Mouse (Mus musculus) myocyte (in vitro differentiated cells): ENCODE data around the gene Fam20b. TPM values are rescaled to one million over a fixed set of nuclear protein-coding genes. Genes with fewer than 3 reads are reported as not detected.
"Not testable (repeated sequence)": the region's sequence is repeated elsewhere in the genome, so short reads cannot be mapped to it uniquely, and the experiment has no call there.

Source experiments
- H3K27me3 ChIP-seq: one replicate; pipeline ENCODE4 v1.6.1; 2011; ENCODE audit not compliant: control insufficient read depth, insufficient read depth, insufficient read length
- H3K36me3 ChIP-seq: one replicate; pipeline ENCODE4 v1.6.1; 2011; ENCODE audit not compliant: control insufficient read depth, insufficient read depth
- H3K4me2 ChIP-seq: one replicate; pipeline ENCODE4 v1.6.1; 2011; ENCODE audit warnings: low read depth, control low read depth
- H3K4me3 ChIP-seq: one replicate; pipeline ENCODE4 v1.5.1; 2011; ENCODE audit warnings: mild to moderate bottlenecking, control low read depth, moderate library complexity
- H3K79me2 ChIP-seq: one replicate; pipeline ENCODE4 v1.6.1; 2011; ENCODE audit not compliant: control insufficient read depth, insufficient read depth
- H3ac ChIP-seq: one replicate; pipeline ENCODE4 v1.6.1; 2011; ENCODE audit not compliant: control insufficient read depth, insufficient read length
- CEBPB ChIP-seq: IDR thresholded peaks from 2 replicates; pipeline ENCODE4 v1.6.1; 2011; ENCODE audit warnings: mild to moderate bottlenecking, moderate library complexity; ENCODE audit not compliant: poor library complexity, insufficient read depth, severe bottlenecking
- E2F4 ChIP-seq: IDR thresholded peaks from one replicate; pipeline ENCODE4 v1.6.1; 2011; ENCODE audit warnings: mild to moderate bottlenecking, control low read depth, moderate library complexity; ENCODE audit not compliant: insufficient read depth
- MAX ChIP-seq: IDR thresholded peaks from one replicate; pipeline ENCODE4 v1.6.1; 2011; ENCODE audit warnings: low read depth, mild to moderate bottlenecking, control low read depth
- MYOD1 ChIP-seq, 3 experiments: IDR thresholded peaks; one replicate each; pipeline ENCODE4 v1.6.1; 2011; ENCODE audit warnings: control low read depth in 2 of 3, low read depth in 2 of 3, mild to moderate bottlenecking in 2 of 3, moderate library complexity in 1 of 3; ENCODE audit not compliant: insufficient read length in 2 of 3, control insufficient read depth in 1 of 3
- MYOG ChIP-seq, 3 experiments: IDR thresholded peaks; one replicate each; pipeline ENCODE4 v1.6.1; 2011; ENCODE audit warnings: control low read depth in 2 of 3, low read depth in 2 of 3, mild to moderate bottlenecking in 2 of 3; ENCODE audit not compliant: insufficient read length in 2 of 3, control insufficient read depth in 1 of 3, insufficient read depth in 1 of 3
- POLR2A ChIP-seq: IDR thresholded peaks from one replicate; pipeline ENCODE4 v1.6.1; 2011; ENCODE audit warnings: low read depth, mild to moderate bottlenecking, control low read depth, moderate library complexity; ENCODE audit not compliant: insufficient read length
- POLR2AphosphoS2 ChIP-seq: IDR thresholded peaks from one replicate; pipeline ENCODE4 v1.6.1; 2011; ENCODE audit warnings: low read depth, control low read depth; ENCODE audit not compliant: insufficient read length
- REST ChIP-seq: IDR thresholded peaks from one replicate; pipeline ENCODE4 v1.6.1; 2011; ENCODE audit warnings: mild to moderate bottlenecking, control low read depth, moderate library complexity; ENCODE audit not compliant: insufficient read depth, insufficient read length
- SRF ChIP-seq: IDR thresholded peaks from one replicate; pipeline ENCODE4 v1.6.1; 2011; ENCODE audit warnings: low read depth; ENCODE audit not compliant: control insufficient read depth, insufficient read length
- TCF12 ChIP-seq: IDR thresholded peaks from one replicate; pipeline ENCODE4 v1.6.1; 2011; ENCODE audit warnings: mild to moderate bottlenecking, control low read depth; ENCODE audit not compliant: poor library complexity, insufficient read depth, severe bottlenecking
- TCF3 ChIP-seq: IDR thresholded peaks from one replicate; pipeline ENCODE4 v1.6.1; 2011; ENCODE audit warnings: low read depth, control low read depth; ENCODE audit not compliant: insufficient read length
- USF1 ChIP-seq: IDR thresholded peaks from one replicate; pipeline ENCODE4 v1.6.1; 2011; ENCODE audit warnings: low read depth, mild to moderate bottlenecking, control low read depth, moderate library complexity
- polyA plus RNA-seq: library from polyadenylated mRNA; unstranded; fragments of >200 nt; fragmentation: generic; extraction: Trizol; gene quantifications from one replicate; pipeline ENCODE4 v1.2.1, GENCODE M21; 2012; ENCODE audit warnings: missing spikeins

Gene Fam20b
- polyA plus RNA-seq, 1 experiment, result 22.9 TPM

DNA sequence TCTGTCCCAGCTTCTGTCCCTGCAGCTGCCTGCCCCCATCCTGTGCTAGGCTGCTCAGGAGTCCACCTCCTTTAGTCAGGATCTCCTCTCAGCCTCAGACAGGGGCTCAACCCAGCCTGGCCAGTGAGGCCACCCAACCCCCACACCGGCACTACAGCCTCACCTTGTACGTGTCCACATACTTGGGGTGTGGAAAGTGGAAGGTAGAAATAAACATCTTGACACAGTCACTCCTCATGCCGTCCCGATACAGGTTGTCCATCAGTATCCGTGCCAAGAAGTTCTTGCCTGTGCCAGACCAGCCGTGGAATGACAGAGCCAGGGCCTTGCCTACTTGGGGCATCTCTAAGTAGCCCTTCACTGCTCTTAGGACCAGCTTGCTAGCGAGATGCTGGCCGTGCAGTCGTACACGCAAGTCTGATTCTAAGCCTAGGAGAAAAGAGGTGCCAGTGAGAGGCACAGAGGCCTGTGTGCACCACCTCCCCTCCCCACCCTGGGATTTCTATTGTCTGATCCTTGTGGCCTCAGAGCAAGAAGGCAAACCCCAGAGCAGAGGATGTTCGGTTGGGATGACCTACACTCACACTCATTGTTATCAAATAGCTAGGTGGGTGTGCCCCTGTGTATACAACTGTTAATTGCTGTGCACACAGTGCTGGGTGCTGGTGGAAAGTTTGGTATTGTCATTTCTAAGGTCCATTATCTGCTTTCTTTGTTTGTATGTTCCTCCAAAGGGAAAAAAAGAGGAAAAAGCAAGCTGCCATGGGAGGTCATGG lies 49.5 kb downstream of the Fam20b start:
- Histone ChIP-seq H3K4me2 (peak overlapping the region; percentile 5), H3ac (no peak overlapping the region), H3K4me3 (no peak overlapping the region), H3K27me3 (no peaks in the 10 kb centered on the region), H3K36me3 (peaks cover 16% of the 10 kb centered on the region), H3K79me2 (peaks cover 9% of the 10 kb centered on the region)
- TF ChIP-seq TCF12 (no peak), USF1 (no peak), MYOD1 (IDR thresholded peaks at IDR 0.05; ENCODE audit: control insufficient read depth in 1 of 3, insufficient read length in 2 of 3, low read depth in 2 of 3) (no peak), CEBPB (no peak), POLR2A (no peak), E2F4 (no peak), POLR2AphosphoS2 (no peak), SRF (no peak), TCF3 (no peak), MYOG (IDR thresholded peaks at IDR 0.05; ENCODE audit: control insufficient read depth in 1 of 3, insufficient read depth in 1 of 3, insufficient read length in 2 of 3, low read depth in 2 of 3) (no peak), REST (no peak), MAX (no peak)

DNA sequence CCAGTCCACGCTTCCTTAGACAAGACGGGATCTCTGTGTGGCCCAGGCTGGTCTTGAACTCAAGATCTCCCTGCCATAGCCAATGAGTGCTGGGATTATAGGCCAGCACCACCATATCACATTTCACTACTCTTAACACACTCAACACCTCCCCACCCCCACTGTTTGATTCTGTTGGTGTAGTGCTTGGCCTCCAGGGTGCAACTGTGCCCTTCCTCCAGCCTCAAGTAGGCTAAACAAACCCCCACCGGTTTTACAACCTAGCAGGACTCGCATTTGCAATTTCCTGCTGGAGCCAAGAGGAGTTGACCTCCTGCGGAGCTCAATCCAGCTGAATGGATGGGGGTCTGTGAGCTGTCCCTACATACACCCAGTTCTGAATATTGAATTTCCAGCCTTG lies 50.3 kb downstream of the Fam20b start:
- Histone ChIP-seq H3K27me3 (no peaks in the 10 kb centered on the region), H3K4me3 (no peak overlapping the region), H3K4me2 (peak overlapping the region; percentile 6), H3K36me3 (peaks cover 16% of the 10 kb centered on the region), H3ac (no peak overlapping the region), H3K79me2 (peaks cover 9% of the 10 kb centered on the region)
- TF ChIP-seq TCF12 (no peak), SRF (no peak), E2F4 (no peak), USF1 (no peak), TCF3 (no peak), POLR2A (no peak), REST (no peak), POLR2AphosphoS2 (no peak), MYOG (IDR thresholded peaks at IDR 0.05; ENCODE audit: control insufficient read depth in 1 of 3, insufficient read depth in 1 of 3, insufficient read length in 2 of 3, low read depth in 2 of 3) (no peak), CEBPB (no peak)

DNA sequence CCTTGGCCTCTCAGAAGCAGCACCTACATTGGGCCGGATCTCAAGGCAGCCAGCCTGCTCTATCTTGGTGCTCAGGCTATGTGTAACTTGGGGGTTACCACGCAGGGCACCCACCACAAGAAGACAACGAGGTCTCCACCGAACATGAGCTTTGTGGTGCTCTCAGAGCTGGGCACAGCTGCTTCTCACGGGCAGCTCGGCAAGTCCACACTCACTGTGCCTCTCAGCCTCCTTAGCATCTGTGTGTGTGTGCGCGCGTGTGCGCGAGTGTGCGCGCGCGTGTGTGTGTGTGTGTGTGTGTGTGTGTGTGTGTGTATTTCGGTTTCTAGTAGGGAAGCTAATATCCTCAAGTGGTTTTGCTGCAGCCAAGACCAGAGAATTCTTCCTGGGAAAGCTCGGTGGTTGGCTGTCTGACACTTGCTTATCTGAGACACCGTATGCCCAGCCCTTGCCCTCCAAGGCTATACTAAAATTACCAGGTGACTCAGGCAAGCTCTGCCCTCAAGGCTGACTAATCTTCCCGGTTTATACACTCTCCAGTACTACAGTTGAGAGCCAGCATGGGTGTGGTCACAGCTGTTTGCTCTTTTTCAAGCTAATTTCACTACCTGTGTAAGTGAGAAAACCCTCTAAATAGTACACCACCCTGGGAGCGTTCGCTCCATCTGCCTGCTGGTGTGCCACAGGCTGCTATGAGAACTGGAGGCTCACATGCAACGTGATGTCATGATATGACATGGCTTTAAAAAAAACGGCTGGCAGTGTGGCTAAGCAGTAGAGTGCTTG lies 51.6 kb downstream of the Fam20b start:
- H3K4me3 ChIP-seq, result no peak overlapping the region
- peaks cover 9% of the 10 kb centered on the region for H3K79me2 ChIP-seq
- H3K4me2 ChIP-seq, result peak overlapping the region; percentile 67
- no peak overlapping the region for H3ac ChIP-seq
- H3K36me3 ChIP-seq, result peaks cover 16% of the 10 kb centered on the region
- TF ChIP-seq TCF12 (peak; percentile 49), MYOD1 (IDR thresholded peaks at IDR 0.05; ENCODE audit: control insufficient read depth in 1 of 3, insufficient read length in 2 of 3, low read depth in 2 of 3) (peak; percentile 29 to 75 (median 38)), CEBPB (no peak), MYOG (IDR thresholded peaks at IDR 0.05; ENCODE audit: control insufficient read depth in 1 of 3, insufficient read depth in 1 of 3, insufficient read length in 2 of 3, low read depth in 2 of 3) (peak; percentile 63 to 82 (median 67)), POLR2A (no peak)
- no peaks in the 10 kb centered on the region for H3K27me3 ChIP-seq

DNA sequence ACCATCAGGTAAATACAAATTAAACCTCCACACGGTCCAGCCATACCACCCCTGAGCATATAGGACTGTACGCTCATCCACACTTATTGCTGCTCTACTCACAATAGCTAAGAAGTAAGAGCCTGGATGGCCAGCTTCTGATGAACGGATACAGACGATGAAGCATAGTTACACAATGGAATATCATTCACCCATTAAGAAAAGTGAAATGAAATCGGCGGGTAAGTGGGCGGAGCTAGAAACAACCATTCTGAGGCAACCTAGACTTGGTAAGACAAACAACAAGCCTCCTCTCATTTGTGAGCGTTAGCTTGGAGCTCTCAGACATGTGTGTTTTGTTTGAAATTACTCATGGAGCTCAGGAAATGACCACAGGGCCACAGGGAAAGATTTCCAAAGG lies 53.1 kb downstream of the Fam20b start:
- Histone ChIP-seq H3K4me3 (no peak overlapping the region), H3ac (no peak overlapping the region), H3K27me3 (no peaks in the 10 kb centered on the region), H3K4me2 (no peak overlapping the region), H3K36me3 (peaks cover 12% of the 10 kb centered on the region), H3K79me2 (peaks cover 9% of the 10 kb centered on the region)
- TF ChIP-seq E2F4 (no peak), REST (no peak), MAX (no peak), POLR2A (no peak), TCF3 (no peak), USF1 (no peak), MYOG (IDR thresholded peaks at IDR 0.05; ENCODE audit: control insufficient read depth in 1 of 3, insufficient read depth in 1 of 3, insufficient read length in 2 of 3, low read depth in 2 of 3) (no peak), POLR2AphosphoS2 (no peak), MYOD1 (IDR thresholded peaks at IDR 0.05; ENCODE audit: control insufficient read depth in 1 of 3, insufficient read length in 2 of 3, low read depth in 2 of 3) (no peak), SRF (no peak), TCF12 (no peak), CEBPB (no peak)

DNA sequence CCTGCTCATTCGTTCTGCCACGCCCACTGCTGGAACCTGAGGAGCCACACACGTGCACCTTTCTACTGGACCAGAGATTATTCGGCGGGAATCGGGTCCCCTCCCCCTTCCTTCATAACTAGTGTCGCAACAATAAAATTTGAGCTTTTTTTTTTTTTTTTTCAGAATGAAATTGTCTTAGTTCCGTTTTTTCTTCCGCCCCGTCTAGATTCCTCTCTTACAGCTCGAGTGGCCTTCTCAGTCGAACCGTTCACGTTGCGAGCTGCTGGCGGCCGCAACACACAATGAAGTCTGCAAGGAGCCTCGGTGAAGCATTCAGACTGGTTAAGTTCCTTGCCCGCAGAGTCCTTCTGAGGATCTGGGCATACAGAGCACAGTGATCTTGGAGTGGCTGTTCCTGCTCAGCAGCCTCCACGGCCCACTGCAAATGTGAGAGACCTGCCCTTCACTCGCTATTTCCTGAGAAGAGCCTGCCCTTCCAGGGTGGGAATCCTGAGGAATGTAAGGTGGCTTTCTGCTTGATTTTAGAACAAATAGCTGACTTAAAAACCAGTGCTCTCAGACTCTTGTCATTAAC lies 58.1 kb downstream of the Fam20b start:
- H3K79me2 ChIP-seq, H3K4me3 ChIP-seq, H3K27me3 ChIP-seq, H3ac ChIP-seq, H3K36me3 ChIP-seq: not testable (repeated sequence)
- peak overlapping the region; percentile 12 for H3K4me2 ChIP-seq
